Mouse (Mus musculus) MEL (cell line): ENCODE data around the gene Coro2b.

Experiments used
- BHLHE40 ChIP-seq: IDR thresholded peaks from 2 replicates; pipeline ENCODE4 v1.6.1; 2012; ENCODE audit warnings: low read depth, mild to moderate bottlenecking, inconsistent platforms, low read length, improper control_type of control experiment, borderline replicate concordance
- CTCF ChIP-seq, 3 experiments: IDR thresholded peaks in 2 of 3; conservative IDR thresholded peaks in 1 of 3; 2 replicates each; pipeline ENCODE4 v1.5.1; 2011 to 2012; ENCODE audit warnings: low read length in 3 of 3, low read depth in 2 of 3, mild to moderate bottlenecking in 2 of 3, improper control_type of control experiment in 1 of 3, inconsistent platforms in 1 of 3, mixed read lengths in 1 of 3, moderate library complexity in 1 of 3; ENCODE audit not compliant: control insufficient read depth in 1 of 3, insufficient read depth in 1 of 3, poor library complexity in 1 of 3, severe bottlenecking in 1 of 3
- EP300 ChIP-seq, 2 experiments: IDR thresholded peaks; 2 replicates each; pipeline ENCODE4 v1.6.1; 2011; ENCODE audit warnings: improper control_type of control experiment in 2 of 2, low read length in 2 of 2, low read depth in 1 of 2, mild to moderate bottlenecking in 1 of 2
- MAFK ChIP-seq: IDR thresholded peaks from 2 replicates; pipeline ENCODE4 v1.6.1; 2011; ENCODE audit warnings: low read depth, mild to moderate bottlenecking, low read length, improper control_type of control experiment, borderline replicate concordance
- MAZ ChIP-seq: IDR thresholded peaks from 2 replicates; pipeline ENCODE4 v1.6.1; 2012; ENCODE audit warnings: low read depth, mild to moderate bottlenecking, inconsistent platforms, low read length, improper control_type of control experiment
- POLR2A ChIP-seq, 2 experiments: IDR thresholded peaks; 2 replicates each; pipeline ENCODE4 v1.6.1; 2011 to 2012; ENCODE audit warnings: low read length in 2 of 2, mild to moderate bottlenecking in 2 of 2, control low read depth in 1 of 2, improper control_type of control experiment in 1 of 2, low read depth in 1 of 2, moderate library complexity in 1 of 2; ENCODE audit not compliant: control insufficient read depth in 1 of 2, insufficient read depth in 1 of 2, poor library complexity in 1 of 2
- RAD21 ChIP-seq: IDR thresholded peaks from 2 replicates; pipeline ENCODE4 v1.6.1; 2011; ENCODE audit warnings: mild to moderate bottlenecking, low read depth, low read length, improper control_type of control experiment
- TAL1 ChIP-seq: IDR thresholded peaks from 2 replicates; pipeline ENCODE4 v1.6.1; 2012; ENCODE audit warnings: mild to moderate bottlenecking, inconsistent platforms, low read length, moderate library complexity, mixed read lengths
- ZKSCAN1 ChIP-seq: IDR thresholded peaks from 2 replicates; pipeline ENCODE4 v1.6.1; 2012; ENCODE audit warnings: low read depth, mild to moderate bottlenecking, inconsistent platforms, low read length, improper control_type of control experiment, moderate library complexity

DNA sequence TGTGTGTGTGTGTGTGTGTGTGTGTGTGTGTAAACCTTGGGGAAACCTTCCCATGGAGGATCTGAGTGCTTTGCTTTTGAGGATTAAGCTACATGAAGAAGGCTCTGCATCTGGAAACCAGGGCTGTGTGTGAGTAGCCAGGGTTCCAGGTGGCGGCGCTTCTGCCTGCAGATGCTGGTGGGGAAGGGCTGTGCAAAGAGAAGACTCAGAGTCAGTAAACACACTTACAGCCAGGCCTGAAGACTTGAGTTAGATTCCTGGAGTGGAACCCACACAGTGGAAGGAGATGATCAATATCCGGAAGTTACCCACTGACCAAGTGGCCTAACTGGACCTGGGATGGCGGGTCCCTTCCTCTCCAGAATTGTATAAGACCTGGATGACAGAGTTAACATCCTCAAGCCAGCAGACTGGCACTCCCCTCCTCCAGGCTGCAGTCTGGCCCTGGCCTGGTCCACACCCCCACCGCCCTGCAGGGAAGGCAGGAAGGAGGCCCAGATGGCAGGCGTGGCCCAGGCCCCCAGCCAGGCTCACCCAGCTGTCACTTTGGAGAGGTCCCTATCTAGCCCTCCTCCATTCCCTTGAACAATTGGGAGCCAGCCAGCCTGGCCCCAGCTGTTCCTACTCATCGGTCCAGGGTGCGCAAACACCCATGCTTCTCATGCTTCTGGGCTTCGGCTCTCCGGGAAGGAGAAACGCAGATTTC lies 59.9 kb downstream of the Coro2b start:
- TF ChIP-seq EP300 (IDR thresholded peaks at IDR 0.05; ENCODE audit: low read depth in 1 of 2, low read length in 2 of 2) (no peak), MAZ (no peak), TAL1 (no peak), ZKSCAN1 (no peak), CTCF (IDR thresholded peaks at IDR 0.05 in 2 of 3, conservative IDR thresholded peaks at IDR 0.05 in 1 of 3; ENCODE audit: control insufficient read depth in 1 of 3, insufficient read depth in 1 of 3, low read depth in 2 of 3, low read length in 3 of 3, poor library complexity in 1 of 3, severe bottlenecking in 1 of 3) (no peak), BHLHE40 (no peak), POLR2A (IDR thresholded peaks at IDR 0.05; ENCODE audit: control insufficient read depth in 1 of 2, insufficient read depth in 1 of 2, low read depth in 1 of 2, low read length in 2 of 2, poor library complexity in 1 of 2) (no peak), RAD21 (no peak), MAFK (no peak)
